Mouse (Mus musculus) liver, embryonic 13.5 days (tissue): ENCODE data around the gene Prkacb. TPM values are rescaled to one million over a fixed set of nuclear protein-coding genes. Genes with fewer than 3 reads are reported as not detected.

Experiments used
- ATAC-seq: fragments of 200-750 bp; cut with Nextera tagmentation; 2 replicates; pipeline ENCODE4 v1.8.0; 2017; ENCODE audit warnings: low read depth, mild to moderate bottlenecking, moderate number of reproducible peaks, moderate library complexity
- DNase-seq: peaks from one replicate; pipeline ENCODE4 v3.0.0; 2022
- H3K27ac ChIP-seq: fragments of 300-500 bp; sonication (generic); 2 replicates; pipeline ENCODE4 v1.5.1; 2015; ENCODE audit warnings: moderate library complexity, mild to moderate bottlenecking, inconsistent platforms
- H3K27me3 ChIP-seq: fragments of 300-500 bp; sonication (generic); 2 replicates; pipeline ENCODE4 v1.6.1; 2015; ENCODE audit warnings: mild to moderate bottlenecking, inconsistent platforms
- H3K36me3 ChIP-seq: fragments of 300-500 bp; sonication (generic); 2 replicates; pipeline ENCODE4 v1.6.1; 2015; ENCODE audit warnings: mild to moderate bottlenecking, inconsistent platforms
- H3K4me1 ChIP-seq: fragments of 300-500 bp; sonication (generic); replicated peaks from 2 replicates; pipeline ENCODE4 v1.6.1; 2015; ENCODE audit warnings: inconsistent platforms
- H3K4me2 ChIP-seq: fragments of 300-500 bp; sonication (generic); 2 replicates; pipeline ENCODE4 v1.6.1; 2015; ENCODE audit warnings: inconsistent platforms, mild to moderate bottlenecking, moderate library complexity
- H3K4me3 ChIP-seq: fragments of 300-500 bp; sonication (generic); replicated peaks from 2 replicates; pipeline ENCODE4 v1.5.1; 2015; ENCODE audit warnings: mild to moderate bottlenecking, inconsistent platforms
- H3K9ac ChIP-seq: fragments of 300-500 bp; sonication (generic); 2 replicates; pipeline ENCODE4 v1.6.1; 2015; ENCODE audit warnings: mild to moderate bottlenecking, inconsistent platforms
- H3K9me3 ChIP-seq: fragments of 300-500 bp; sonication (generic); replicated peaks from 2 replicates; pipeline ENCODE4 v1.6.1; 2016; ENCODE audit warnings: inconsistent platforms
- WGBS: fragments of 180-500 bp; shearing (Covaris S2); methylation state at CpG from one replicate; pipeline ENCODE4 v1.1.7; 2015; ENCODE audit not compliant: insufficient replicate concordance; 5-methylcytosine and 5-hydroxymethylcytosine counted together
- polyA plus RNA-seq: library from polyadenylated mRNA; unstranded; fragments of >200 nt; fragmentation: Nextera tagmentation; extraction: Ambion mirVana; gene quantifications from 2 replicates; pipeline ENCODE4 v1.2.1, GENCODE M21; 2015

The Prkacb gene
- 13.8 and 16.8 TPM in 2 replicates for polyA plus RNA-seq

GRCm38 (mm10) chr3:146812901-146813393 lies at the start of gene Prkacb:
Prkacb (minus strand) TSS chr3:146812990.
- peak; percentile 90 for ATAC-seq
- H3K4me1 ChIP-seq = peaks cover 18% of the 10 kb centered on the region
- DNase-seq = peak; percentile 71
- peak within 1 kb of the TSS; percentile 87 for H3K9ac ChIP-seq
- peak within 1 kb of the TSS; percentile 68 for H3K27ac ChIP-seq
- WGBS = under 1% methylated on average over 59 of the region's 60 CpGs
- H3K4me2 ChIP-seq = peak within 1 kb of the TSS; percentile 89
- peak within 1 kb of the TSS; percentile 89 for H3K4me3 ChIP-seq
- H3K9me3 ChIP-seq = no peaks in the 10 kb centered on the region
- no peaks in the 10 kb centered on the region for H3K27me3 ChIP-seq
- H3K36me3 ChIP-seq = no peaks in the 10 kb centered on the region

- H3K27me3 ChIP-seq = no peaks in the 10 kb centered on the region
- H3K4me1 ChIP-seq = no peaks in the 10 kb centered on the region
- H3K9ac ChIP-seq = no peak overlapping the region
- H3K4me3 ChIP-seq = no peak overlapping the region
- H3K36me3 ChIP-seq = no peaks in the 10 kb centered on the region
- DNase-seq = no peak
- 64% methylated on average over 2 of the region's 2 CpGs for WGBS
- no peaks in the 10 kb centered on the region for H3K9me3 ChIP-seq
- ATAC-seq = no peak
- H3K4me2 ChIP-seq = no peak overlapping the region
- no peak overlapping the region for H3K27ac ChIP-seq
Observed at GRCm38 (mm10) chr3:146860308-146860707, 47.5 kb upstream of the Prkacb start.

- DNase-seq (no peak), ATAC-seq (no peak)
- Histone ChIP-seq H3K4me2 (no peak overlapping the region), H3K4me3 (no peak overlapping the region), H3K4me1 (no peaks in the 10 kb centered on the region), H3K36me3 (no peaks in the 10 kb centered on the region), H3K27ac (no peak overlapping the region), H3K9me3 (no peaks in the 10 kb centered on the region), H3K27me3 (peaks cover 8% of the 10 kb centered on the region), H3K9ac (no peak overlapping the region)
- 75% methylated on average over 10 of the region's 10 CpGs for WGBS
Observed at GRCm38 (mm10) chr3:146857373-146857772, 44.6 kb upstream of the Prkacb start.

- ATAC-seq (no peak), DNase-seq (no peak)
- H3K36me3 ChIP-seq = no peaks in the 10 kb centered on the region
- H3K4me3 ChIP-seq = no peak overlapping the region
- WGBS = 51% methylated on average over 7 of the region's 7 CpGs
- no peak overlapping the region for H3K27ac ChIP-seq
- no peaks in the 10 kb centered on the region for H3K9me3 ChIP-seq
- no peak overlapping the region for H3K4me2 ChIP-seq
- H3K4me1 ChIP-seq = no peaks in the 10 kb centered on the region
- H3K27me3 ChIP-seq = peaks cover 16% of the 10 kb centered on the region
- no peak overlapping the region for H3K9ac ChIP-seq
Observed at GRCm38 (mm10) chr3:146854473-146855087, 41.8 kb upstream of the Prkacb start.

- H3K27me3 ChIP-seq = peaks cover 16% of the 10 kb centered on the region
- H3K9ac ChIP-seq = peak within 1 kb of the TSS; percentile 49
- no peaks in the 10 kb centered on the region for H3K9me3 ChIP-seq
- H3K4me3 ChIP-seq = peak within 1 kb of the TSS; percentile 53
- 1% methylated on average over 36 of the region's 36 CpGs for WGBS
- H3K4me1 ChIP-seq = no peaks in the 10 kb centered on the region
- peak within 1 kb of the TSS; percentile 64 for H3K4me2 ChIP-seq
- no peak within 1 kb of the TSS for H3K27ac ChIP-seq
- ATAC-seq (peak; percentile 80), DNase-seq (peak; percentile 36)
- no peaks in the 10 kb centered on the region for H3K36me3 ChIP-seq
Observed at GRCm38 (mm10) chr3:146851966-146852891, 39.4 kb upstream of the Prkacb start, which contains the start of gene Ttll7. Ttll7 (plus strand) TSS chr3:146852367.

- Histone ChIP-seq H3K4me1 (no peaks in the 10 kb centered on the region), H3K9ac (no peak overlapping the region), H3K27ac (no peak overlapping the region), H3K27me3 (peaks cover 16% of the 10 kb centered on the region), H3K36me3 (no peaks in the 10 kb centered on the region), H3K4me2 (no peak overlapping the region), H3K4me3 (no peak overlapping the region), H3K9me3 (no peaks in the 10 kb centered on the region)
- WGBS = 75% methylated on average over 7 of the region's 7 CpGs
- no peak for DNase-seq
- ATAC-seq = no peak
Observed at GRCm38 (mm10) chr3:146849360-146849759, 36.6 kb upstream of the Prkacb start.

GRCm38 (mm10) chr3:146848112-146848511 lies 35.3 kb upstream of the Prkacb start:
- ATAC-seq (no peak), DNase-seq (no peak)
- 55% methylated on average over 8 of the region's 8 CpGs for WGBS
- H3K4me3 ChIP-seq = no peak overlapping the region
- no peaks in the 10 kb centered on the region for H3K4me1 ChIP-seq
- H3K4me2 ChIP-seq = no peak overlapping the region
- no peaks in the 10 kb centered on the region for H3K9me3 ChIP-seq
- H3K27me3 ChIP-seq = peaks cover 11% of the 10 kb centered on the region
- H3K27ac ChIP-seq = no peak overlapping the region
- H3K9ac ChIP-seq = no peak overlapping the region
- H3K36me3 ChIP-seq = no peaks in the 10 kb centered on the region

GRCm38 (mm10) chr3:146846237-146846636 lies 33.4 kb upstream of the Prkacb start:
- Histone ChIP-seq H3K4me2 (no peak overlapping the region), H3K4me1 (no peaks in the 10 kb centered on the region), H3K36me3 (no peaks in the 10 kb centered on the region), H3K9me3 (no peaks in the 10 kb centered on the region), H3K4me3 (no peak overlapping the region), H3K27ac (no peak overlapping the region), H3K27me3 (no peaks in the 10 kb centered on the region), H3K9ac (no peak overlapping the region)
- DNase-seq = no peak
- 71% methylated on average over 5 of the region's 5 CpGs for WGBS
- ATAC-seq = no peak

- ATAC-seq = no peak
- Histone ChIP-seq H3K27me3 (no peaks in the 10 kb centered on the region), H3K36me3 (no peaks in the 10 kb centered on the region), H3K9me3 (no peaks in the 10 kb centered on the region), H3K4me2 (no peak overlapping the region), H3K4me1 (no peaks in the 10 kb centered on the region), H3K4me3 (no peak overlapping the region), H3K9ac (no peak overlapping the region), H3K27ac (no peak overlapping the region)
- WGBS = 69% methylated on average over 6 of the region's 6 CpGs
- no peak for DNase-seq
Observed at GRCm38 (mm10) chr3:146843470-146843869, 30.7 kb upstream of the Prkacb start.

- WGBS = 53% methylated on average over 3 of the region's 3 CpGs
- Histone ChIP-seq H3K9me3 (no peaks in the 10 kb centered on the region), H3K27ac (no peak overlapping the region), H3K9ac (no peak overlapping the region), H3K4me3 (no peak overlapping the region), H3K4me1 (no peaks in the 10 kb centered on the region), H3K36me3 (no peaks in the 10 kb centered on the region), H3K4me2 (no peak overlapping the region), H3K27me3 (no peaks in the 10 kb centered on the region)
- no peak for ATAC-seq
- no peak for DNase-seq
Observed at GRCm38 (mm10) chr3:146842766-146843165, 30.0 kb upstream of the Prkacb start.

GRCm38 (mm10) chr3:146820718-146821117 lies 7.9 kb upstream of the Prkacb start:
- Histone ChIP-seq H3K4me1 (no peaks in the 10 kb centered on the region), H3K36me3 (no peaks in the 10 kb centered on the region), H3K9ac (no peak overlapping the region), H3K9me3 (no peaks in the 10 kb centered on the region), H3K27me3 (no peaks in the 10 kb centered on the region), H3K27ac (no peak overlapping the region), H3K4me3 (no peak overlapping the region), H3K4me2 (no peak overlapping the region)
- 73% methylated on average over 4 of the region's 4 CpGs for WGBS
- DNase-seq = no peak
- no peak for ATAC-seq
